Mouse (Mus musculus) brain, adult 2 months (tissue): ENCODE results near the gene Slc1a6.
"Not testable (repeated sequence)": the region's sequence is repeated elsewhere in the genome, so short reads cannot be mapped to it uniquely, and the experiment has no call there.

Source experiments
- DNase-seq: peaks from one replicate; pipeline ENCODE4 v3.0.0; 2011; ENCODE audit warnings: low read depth, low spot score

The Slc1a6 gene

DNA sequence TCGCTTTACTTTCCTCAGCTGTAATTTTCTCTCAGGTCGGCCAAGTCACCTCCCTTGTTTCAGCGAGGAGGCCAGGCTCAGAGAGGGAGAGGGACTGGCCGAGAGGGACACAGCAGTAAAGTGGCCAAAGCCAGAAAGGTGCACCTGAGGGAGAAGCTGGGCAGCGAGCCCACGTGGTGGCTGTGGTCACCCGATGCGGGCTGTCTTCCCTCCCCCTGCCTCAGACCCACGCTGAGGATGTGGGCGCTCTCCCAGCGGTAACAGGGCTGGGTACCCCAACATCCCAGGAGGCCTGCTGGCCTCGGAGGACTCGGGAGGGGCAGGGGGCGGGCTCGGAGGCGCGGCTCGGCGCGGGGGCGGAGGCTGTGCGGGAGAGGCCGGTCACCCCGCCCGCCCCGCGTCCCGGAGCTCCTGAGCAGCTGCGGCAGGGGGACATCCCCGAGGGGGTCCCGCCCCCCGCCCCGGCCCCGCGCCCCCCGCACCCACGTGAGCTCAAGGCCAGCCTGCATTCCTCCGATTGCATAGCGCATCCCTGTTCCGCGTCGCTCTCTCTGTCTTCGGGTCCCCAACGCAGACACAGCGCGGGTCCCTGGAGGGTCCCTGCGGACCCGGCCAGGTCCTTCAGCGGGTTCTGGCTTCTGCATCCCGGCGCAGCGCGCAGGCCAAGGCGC, at the start of gene Slc1a6:
Slc1a6 (plus strand) TSS at position 516 of the 671 bp plus-strand sequence.
- peak; percentile 74 for DNase-seq

DNA sequence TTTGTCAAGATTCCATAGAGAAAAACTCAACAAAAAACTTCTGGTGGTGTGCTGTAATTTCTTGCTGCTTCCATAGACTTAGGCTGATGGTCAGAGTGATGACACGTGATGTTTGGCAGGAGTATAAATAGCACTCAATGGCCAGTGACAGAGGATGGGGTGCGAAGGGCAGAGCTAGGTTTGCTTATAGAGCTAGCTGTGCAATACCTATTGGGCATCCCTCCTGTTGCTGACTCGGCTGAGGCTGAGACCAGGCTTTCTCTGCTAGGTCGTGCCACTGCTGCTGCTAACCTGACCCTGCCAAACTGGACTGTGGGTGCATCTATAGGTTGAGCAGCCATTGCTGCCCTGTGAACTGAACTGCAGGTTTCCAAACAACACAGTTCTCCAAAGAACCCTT, 40.5 kb upstream of the Slc1a6 start:
- DNase-seq, result no peak

DNA sequence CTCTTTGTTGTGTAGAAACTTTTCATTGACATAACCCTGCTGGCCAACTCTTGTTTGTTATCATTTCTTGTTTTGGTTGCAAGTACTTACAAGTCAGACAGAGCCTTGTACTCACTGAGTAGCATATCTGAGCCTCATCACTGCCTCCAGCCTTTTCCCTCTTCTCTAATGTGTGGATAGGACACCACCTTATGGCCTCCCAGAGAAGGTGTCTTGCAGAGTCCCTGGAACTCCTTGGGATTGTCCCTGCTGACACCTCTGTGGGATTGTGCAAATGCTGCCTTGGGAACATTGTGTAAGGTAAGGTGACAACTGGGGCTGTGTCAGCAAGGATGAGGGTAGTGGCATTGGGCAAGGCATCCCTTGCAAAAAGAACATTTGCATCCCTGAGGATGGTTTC, 36.6 kb upstream of the Slc1a6 start:
- DNase-seq, result no peak

- peak; percentile 33 for DNase-seq
Observed at GRCm38 (mm10) chr10:78745453-78746232, 34.7 kb upstream of the Slc1a6 start.

GRCm38 (mm10) chr10:78747035-78747721, 33.1 kb upstream of the Slc1a6 start:
- peak; percentile 74 for DNase-seq

DNA sequence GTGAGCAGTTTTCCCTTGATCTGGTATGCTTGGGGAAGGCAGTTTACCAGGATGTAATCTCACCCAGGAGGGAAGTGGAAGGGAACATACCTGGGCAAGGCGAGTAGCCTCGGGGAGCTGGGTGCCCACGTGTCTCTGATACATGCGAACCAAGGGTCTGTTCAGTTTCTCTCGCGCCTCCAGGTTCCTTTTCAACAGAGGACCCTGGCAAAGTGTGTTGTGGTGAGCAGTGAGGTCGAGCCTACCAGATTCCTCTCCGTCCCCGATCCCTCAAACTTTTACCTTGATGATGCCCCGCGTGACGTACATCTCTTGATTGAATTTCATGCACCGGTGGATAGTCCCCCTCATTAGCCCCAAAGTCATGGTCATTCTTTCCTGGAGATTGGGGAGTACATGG, 32.1 kb upstream of the Slc1a6 start:
- no peak for DNase-seq

GRCm38 (mm10) chr10:78748946-78749345, 31.4 kb upstream of the Slc1a6 start:
- no peak for DNase-seq

GRCm38 (mm10) chr10:78752452-78753191, 27.7 kb upstream of the Slc1a6 start, which contains the start of gene Ccdc105:
Gene Ccdc105 (minus strand): TSS chr10:78753065.
- DNase-seq, result peak; percentile 95

DNA sequence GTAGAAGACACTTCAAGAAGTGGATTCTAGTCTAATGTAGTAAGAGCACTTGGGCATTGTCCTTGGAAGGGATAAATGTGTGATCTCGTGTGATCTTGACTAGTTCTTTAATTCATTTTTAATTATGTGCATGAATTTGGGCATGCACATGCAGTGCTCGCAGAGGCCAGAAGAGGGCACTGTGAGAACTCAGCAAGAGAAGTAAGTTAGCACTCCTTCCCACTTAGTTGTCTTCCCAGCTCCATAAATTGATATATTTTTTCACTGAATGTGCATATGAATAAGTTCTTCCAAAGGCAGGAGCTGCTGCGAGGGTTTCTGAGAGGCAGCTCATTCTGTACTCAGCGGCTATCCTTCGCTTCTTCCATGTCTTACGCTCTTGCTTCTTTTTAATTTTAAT, 24.3 kb upstream of the Slc1a6 start:
- DNase-seq, result peak; percentile 86

GRCm38 (mm10) chr10:78765570-78765969, 14.7 kb upstream of the Slc1a6 start:
- DNase-seq, result no peak

- no peak for DNase-seq
Observed at GRCm38 (mm10) chr10:78775830-78776229, 4.5 kb upstream of the Slc1a6 start.

DNA sequence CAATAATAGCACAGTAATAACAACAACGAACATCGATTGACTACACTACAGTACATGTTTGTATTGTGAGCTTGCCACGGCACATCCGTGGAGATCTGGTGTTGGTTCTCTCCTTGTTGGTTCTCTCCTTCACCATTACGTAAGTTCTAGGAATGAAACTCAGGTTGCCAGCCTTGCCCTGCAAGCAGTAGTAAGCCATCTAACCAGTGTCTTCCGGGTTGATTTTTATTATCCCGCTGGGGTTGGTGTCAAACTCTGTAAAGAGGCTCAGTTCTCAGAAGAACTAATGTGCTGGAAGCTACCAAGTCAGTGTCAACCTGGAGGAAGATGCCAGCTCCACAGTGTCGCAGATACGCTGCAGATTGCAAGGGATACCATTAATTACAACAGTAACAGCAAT, 769 bp upstream of the Slc1a6 start:
- peak; percentile 66 for DNase-seq

DNA sequence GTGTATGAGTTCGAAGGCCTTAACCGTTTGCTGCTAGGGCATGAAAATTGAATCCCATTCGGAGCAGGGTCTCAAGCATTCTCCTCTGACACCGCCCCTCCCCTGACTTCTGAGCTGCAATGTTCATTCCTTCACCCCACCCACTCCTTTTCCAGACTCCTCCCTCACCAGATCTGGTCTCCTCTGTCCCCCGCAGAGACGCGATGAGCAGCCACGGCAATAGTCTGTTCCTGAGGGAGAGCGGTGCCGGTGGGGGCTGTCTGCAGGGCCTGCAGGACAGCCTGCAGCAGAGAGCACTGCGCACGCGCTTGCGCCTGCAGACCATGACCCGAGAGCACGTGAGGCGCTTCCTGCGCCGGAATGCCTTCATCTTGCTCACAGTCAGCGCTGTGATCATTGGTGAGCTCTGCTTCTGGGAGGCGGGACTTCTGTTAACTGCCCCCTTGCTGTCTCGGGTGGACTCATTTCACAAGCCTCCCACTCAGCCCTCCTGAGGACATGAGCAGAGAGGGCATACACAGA, 7.3 kb downstream of the Slc1a6 start:
- peak; percentile 99 for DNase-seq

- peak; percentile 25 for DNase-seq
Observed at GRCm38 (mm10) chr10:78790561-78790960, 10.3 kb downstream of the Slc1a6 start.

GRCm38 (mm10) chr10:78801449-78801848, 21.2 kb downstream of the Slc1a6 start:
- no peak for DNase-seq

- DNase-seq, result peak; percentile 93
Observed at GRCm38 (mm10) chr10:78812358-78813060, 32.2 kb downstream of the Slc1a6 start.

DNA sequence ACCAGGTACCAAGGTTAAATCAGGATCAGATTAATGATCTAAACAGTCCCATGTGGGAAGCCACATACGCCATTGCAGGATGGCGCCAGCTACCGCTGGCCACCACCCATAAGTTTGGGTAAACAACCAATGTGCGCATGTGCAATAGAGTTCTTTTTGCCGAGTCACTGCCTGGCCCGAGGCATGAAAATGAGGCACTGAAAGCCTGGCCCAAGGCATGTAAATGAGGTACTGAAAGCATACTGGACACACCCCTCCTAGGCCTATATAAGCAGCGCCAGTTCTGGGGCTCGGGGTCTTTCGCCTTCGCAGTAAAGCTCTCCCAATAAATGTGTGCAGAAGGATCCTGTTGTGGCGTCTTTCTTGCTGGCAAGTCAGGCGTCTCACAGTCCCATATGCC, 60.2 kb downstream of the Slc1a6 start:
- not testable (repeated sequence) for DNase-seq

DNA sequence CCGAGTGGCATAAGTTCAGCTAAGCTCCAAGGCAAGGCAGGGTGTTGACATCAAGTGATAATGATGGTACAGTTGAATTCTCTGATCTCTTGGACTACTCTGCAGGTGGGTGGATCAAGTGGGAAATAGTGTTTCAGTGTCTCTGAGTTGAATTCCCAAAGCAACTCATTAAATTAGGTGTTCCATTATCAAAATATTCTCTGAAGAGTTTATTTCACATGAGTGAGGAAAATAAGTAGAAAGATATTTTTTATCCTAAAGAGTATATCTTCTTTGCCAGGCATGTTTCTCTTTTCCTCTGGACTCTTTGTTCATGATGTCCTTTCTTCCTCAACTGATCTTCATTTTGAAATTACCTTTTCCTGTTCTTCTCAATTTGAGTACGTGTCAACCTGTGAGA, 71.8 kb downstream of the Slc1a6 start, which contains the start of gene Olfr1356:
Olfr1356 (minus strand) TSS at position 101 of the 400 bp plus-strand sequence.
- DNase-seq, result peak; percentile 2
